Mouse (Mus musculus) cerebellum, adult 9-11 months (tissue): ENCODE measurements around the gene Mast3.

Source experiments
- DNase-seq: peaks from one replicate; pipeline ENCODE4 v3.0.0; 2022

Gene Mast3

GRCm38 (mm10) chr8:70804481-70805206 lies at the start of gene Mast3:
Gene Mast3 (minus strand): TSS chr8:70805054.
- peak; percentile 56 for DNase-seq

GRCm38 (mm10) chr8:70853863-70854262 lies 49.0 kb upstream of the Mast3 start:
- no peak for DNase-seq

GRCm38 (mm10) chr8:70852595-70853231 lies 47.9 kb upstream of the Mast3 start:
- no peak for DNase-seq

GRCm38 (mm10) chr8:70851837-70852236 lies 47.0 kb upstream of the Mast3 start:
- no peak for DNase-seq

GRCm38 (mm10) chr8:70850947-70851346 lies 46.1 kb upstream of the Mast3 start:
- no peak for DNase-seq

GRCm38 (mm10) chr8:70850132-70850845 lies 45.4 kb upstream of the Mast3 start:
- no peak for DNase-seq

- no peak for DNase-seq
Measured at GRCm38 (mm10) chr8:70849333-70849990, 44.6 kb upstream of the Mast3 start.

GRCm38 (mm10) chr8:70846371-70847154 lies 41.7 kb upstream of the Mast3 start:
- DNase-seq, result no peak

- DNase-seq, result no peak
Measured at GRCm38 (mm10) chr8:70845108-70845507, 40.3 kb upstream of the Mast3 start.

- DNase-seq, result peak; percentile 81
Measured at GRCm38 (mm10) chr8:70844523-70844922, 39.7 kb upstream of the Mast3 start.

- no peak for DNase-seq
Measured at GRCm38 (mm10) chr8:70843941-70844340, 39.1 kb upstream of the Mast3 start.

- DNase-seq, result no peak
Measured at GRCm38 (mm10) chr8:70843214-70843773, 38.4 kb upstream of the Mast3 start.

- peak; percentile 48 for DNase-seq
Measured at GRCm38 (mm10) chr8:70842484-70842883, 37.6 kb upstream of the Mast3 start.

GRCm38 (mm10) chr8:70841147-70842072 lies 36.6 kb upstream of the Mast3 start:
- DNase-seq, result peak; percentile 84

- peak; percentile 64 for DNase-seq
Measured at GRCm38 (mm10) chr8:70840590-70840989, 35.7 kb upstream of the Mast3 start.

- DNase-seq, result peak; percentile 100
Measured at GRCm38 (mm10) chr8:70839408-70840351, 34.8 kb upstream of the Mast3 start, which contains the start of gene Arrdc2. Gene Arrdc2 (minus strand): TSS chr8:70839720.

GRCm38 (mm10) chr8:70838654-70839407 lies 34.0 kb upstream of the Mast3 start:
- peak; percentile 74 for DNase-seq

GRCm38 (mm10) chr8:70836666-70837065 lies 31.8 kb upstream of the Mast3 start:
- DNase-seq, result peak; percentile 35

GRCm38 (mm10) chr8:70834071-70834470 lies 29.2 kb upstream of the Mast3 start:
- DNase-seq, result no peak
